Mouse (Mus musculus) lung, postnatal 14 days (tissue): ENCODE data around the gene Plcxd3.

Experiments used
- DNase-seq: peaks from one replicate; pipeline ENCODE4 v3.0.0; 2021

Gene Plcxd3

GRCm38 (mm10) chr15:4375423-4376220, at the start of gene Plcxd3:
Plcxd3 (plus strand) TSS chr15:4375491.
- no peak for DNase-seq

GRCm38 (mm10) chr15:4331867-4332266, 43.4 kb upstream of the Plcxd3 start:
- DNase-seq: no peak

- DNase-seq: no peak
Measured at GRCm38 (mm10) chr15:4341620-4342019, 33.7 kb upstream of the Plcxd3 start.

- DNase-seq: no peak
Measured at GRCm38 (mm10) chr15:4348816-4349553, 26.3 kb upstream of the Plcxd3 start.

GRCm38 (mm10) chr15:4356397-4356796, 18.9 kb upstream of the Plcxd3 start:
- DNase-seq: no peak

GRCm38 (mm10) chr15:4357706-4358105, 17.6 kb upstream of the Plcxd3 start:
- DNase-seq: no peak

- DNase-seq: no peak
Measured at GRCm38 (mm10) chr15:4367801-4368200, 7.5 kb upstream of the Plcxd3 start.

- no peak for DNase-seq
Measured at GRCm38 (mm10) chr15:4374453-4374990, 769 bp upstream of the Plcxd3 start.

- no peak for DNase-seq
Measured at GRCm38 (mm10) chr15:4375031-4375422, 264 bp upstream of the Plcxd3 start.

GRCm38 (mm10) chr15:4376221-4376631, 935 bp downstream of the Plcxd3 start:
- DNase-seq: no peak

- no peak for DNase-seq
Measured at GRCm38 (mm10) chr15:4378766-4379165, 3.5 kb downstream of the Plcxd3 start.

GRCm38 (mm10) chr15:4387774-4388173, 12.5 kb downstream of the Plcxd3 start:
- no peak for DNase-seq

- DNase-seq: no peak
Measured at GRCm38 (mm10) chr15:4400096-4400495, 24.8 kb downstream of the Plcxd3 start.

GRCm38 (mm10) chr15:4411333-4411732, 36.0 kb downstream of the Plcxd3 start:
- DNase-seq: no peak

GRCm38 (mm10) chr15:4440081-4440480, 64.8 kb downstream of the Plcxd3 start:
- no peak for DNase-seq

- DNase-seq: no peak
Measured at GRCm38 (mm10) chr15:4496182-4496581, 120.9 kb downstream of the Plcxd3 start.

- no peak for DNase-seq
Measured at GRCm38 (mm10) chr15:4496984-4497383, 121.7 kb downstream of the Plcxd3 start.

- no peak for DNase-seq
Measured at GRCm38 (mm10) chr15:4498036-4498435, 122.7 kb downstream of the Plcxd3 start.

- DNase-seq: no peak
Measured at GRCm38 (mm10) chr15:4503366-4503765, 128.1 kb downstream of the Plcxd3 start.

GRCm38 (mm10) chr15:4503826-4504225, 128.5 kb downstream of the Plcxd3 start:
- no peak for DNase-seq

- no peak for DNase-seq
Measured at GRCm38 (mm10) chr15:4514724-4515123, 139.4 kb downstream of the Plcxd3 start.

GRCm38 (mm10) chr15:4524598-4524997, 149.3 kb downstream of the Plcxd3 start:
- DNase-seq: no peak

GRCm38 (mm10) chr15:4533700-4534099, 158.4 kb downstream of the Plcxd3 start:
- no peak for DNase-seq

GRCm38 (mm10) chr15:4559121-4559520, 183.8 kb downstream of the Plcxd3 start:
- no peak for DNase-seq
